Mouse (Mus musculus) thymus, postnatal 10 days (tissue): ENCODE measurements at regions not wholly inside any gene's neighbourhood (a gene's known extent, or its start where the extent isn't known, plus 50 kb on each side); places are given as distances from the start of the nearest gene placed in this dataset.

ENCODE experiments used
- DNase-seq, 2 experiments: peaks; one replicate each; pipeline ENCODE4 v3.0.0; 2021; ENCODE audit warnings: low spot score in 2 of 2

GRCm38 (mm10) chrX:77432846-77433810 is 77.7 kb upstream of the Tbl1x start:
- DNase-seq, result peak; percentile 89 to 91

DNA sequence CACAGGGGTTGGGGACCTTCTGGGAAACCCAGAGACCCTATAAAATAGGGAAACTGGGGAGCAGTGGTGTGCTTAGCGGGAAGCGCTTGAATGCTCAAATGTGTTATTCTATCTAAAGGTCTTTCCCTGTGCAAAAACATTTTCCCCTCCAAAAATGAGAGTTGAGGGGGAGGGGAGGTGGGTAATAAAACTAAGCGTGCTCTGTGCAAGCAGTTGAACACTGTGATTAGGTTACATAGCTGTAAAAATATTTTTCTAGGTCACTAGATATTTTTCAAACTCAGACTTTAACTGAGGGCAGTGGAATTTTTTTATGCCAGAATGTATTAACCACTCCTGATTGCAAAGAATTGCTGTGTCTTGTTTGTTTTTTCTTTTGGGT is 77.0 kb upstream of the Tbl1x start:
- DNase-seq, result no peak

DNA sequence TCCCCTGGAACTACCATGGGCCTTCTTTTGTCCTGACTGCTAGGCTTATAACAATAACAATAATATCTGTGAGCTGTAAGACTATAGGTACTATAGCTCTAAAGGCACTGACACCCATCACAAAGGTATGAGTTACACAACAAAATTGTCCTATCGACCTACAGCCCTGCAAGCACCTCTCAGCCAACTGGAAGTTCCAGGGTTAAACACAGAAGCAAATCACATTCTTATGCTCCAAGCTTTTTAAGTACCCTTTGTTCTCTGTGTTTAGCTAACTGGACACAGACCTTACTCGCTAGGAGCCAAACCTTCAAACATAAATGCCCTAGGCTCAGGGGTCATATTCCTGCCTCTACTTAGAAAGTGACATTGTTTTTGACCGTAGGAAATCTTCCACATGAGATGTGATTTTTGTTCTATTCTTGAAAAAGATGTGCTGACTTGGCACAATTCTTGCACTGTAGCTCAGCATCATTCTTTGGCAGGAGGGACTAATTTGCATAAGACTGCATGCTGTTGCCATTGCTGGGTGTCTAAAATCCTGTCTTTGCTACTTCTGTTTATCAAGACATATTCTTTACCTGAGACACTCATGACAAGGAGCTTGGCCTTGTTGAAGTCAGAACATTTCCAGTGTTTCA is 66.8 kb upstream of the Tbl1x start:
- DNase-seq, result no peak

DNA sequence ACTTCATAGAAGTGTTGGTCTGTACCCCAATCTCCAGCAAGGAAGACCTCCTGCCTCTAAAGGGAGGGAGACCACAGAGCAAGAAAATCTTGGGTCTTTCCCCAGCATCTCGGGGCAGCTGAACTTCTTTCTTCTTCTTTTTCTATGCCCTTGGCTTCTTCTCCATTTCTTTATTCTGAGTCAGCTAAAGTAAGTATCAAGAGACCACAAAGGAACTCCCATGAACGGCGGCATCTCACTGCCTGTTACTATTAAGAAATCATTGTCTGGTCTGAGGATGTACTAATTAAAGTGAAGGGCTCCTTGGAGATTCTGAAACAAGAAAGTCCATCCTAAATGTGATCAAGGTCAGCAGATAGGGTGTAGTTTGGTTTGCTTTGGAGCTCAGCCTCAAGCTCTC is 64.1 kb upstream of the Tbl1x start:
- no peak for DNase-seq

GRCm38 (mm10) chrX:77451977-77452675 is 58.7 kb upstream of the Tbl1x start:
- DNase-seq, result no peak
